Mouse (Mus musculus) mouse embryonic stem cell (cell line): ENCODE measurements at regions not wholly inside any gene's neighbourhood (a gene's known extent, or its start where the extent isn't known, plus 50 kb on each side); places are given as distances from the start of the nearest gene placed in this dataset.

Source experiments
- in situ Hi-C, 2 experiments: fragments of 300-500 bp; cut with MboI; formaldehyde crosslinking; loops; 1 replicate in 1 of 2; 3 replicates in 1 of 2; pipeline ENCODE4 v1.14.3; 2019 to 2020; ENCODE audit warnings: low sequenced_read_pairs in 2 of 2, low pct_unique_long_range_greater_than_20kb in 1 of 2, mixed read lengths in 1 of 2; ENCODE audit not compliant: unreplicated experiment in 1 of 2

GRCm38 (mm10) chr13:92911660-92912284, 67.2 kb downstream of the Mtx3 start:
- in situ Hi-C loops = no loop called here

- in situ Hi-C loops = no loop called here
Observed at GRCm38 (mm10) chr13:92912661-92913060, 68.1 kb downstream of the Mtx3 start.

- in situ Hi-C loops = no loop called here
Observed at GRCm38 (mm10) chr13:92914631-92915030, 70.1 kb downstream of the Mtx3 start.

GRCm38 (mm10) chr13:92915221-92915839, 70.8 kb downstream of the Mtx3 start:
- in situ Hi-C loops = no loop called here

- in situ Hi-C loops = no loop called here
Observed at GRCm38 (mm10) chr13:92915948-92916710, 71.6 kb downstream of the Mtx3 start.

- in situ Hi-C loops = no loop called here
Observed at GRCm38 (mm10) chr13:92919882-92920281, 75.3 kb downstream of the Mtx3 start.

- in situ Hi-C loops = no loop called here
Observed at GRCm38 (mm10) chr13:92921936-92922335, 77.4 kb downstream of the Mtx3 start.

GRCm38 (mm10) chr13:92923496-92923895, 78.9 kb downstream of the Mtx3 start:
- in situ Hi-C loops = no loop called here

- in situ Hi-C loops = no loop called here
Observed at GRCm38 (mm10) chr13:92924021-92924420, 79.5 kb downstream of the Mtx3 start.

- in situ Hi-C loops = no loop called here
Observed at GRCm38 (mm10) chr13:92925196-92925595, 80.6 kb downstream of the Mtx3 start.

GRCm38 (mm10) chr13:92928551-92928950, 84.0 kb downstream of the Mtx3 start:
- in situ Hi-C loops = no loop called here

- in situ Hi-C loops = no loop called here
Observed at GRCm38 (mm10) chr13:92931696-92932095, 87.1 kb downstream of the Mtx3 start.

GRCm38 (mm10) chr13:92939032-92939431, 94.5 kb downstream of the Mtx3 start:
- in situ Hi-C loops = no loop called here

GRCm38 (mm10) chr13:92940610-92941009, 96.0 kb downstream of the Mtx3 start:
- in situ Hi-C loops = no loop called here

GRCm38 (mm10) chr13:92948560-92948959, 104.0 kb downstream of the Mtx3 start:
- in situ Hi-C loops = no loop called here

GRCm38 (mm10) chr13:92960031-92960430, 115.5 kb downstream of the Mtx3 start:
- in situ Hi-C loops = no loop called here

- in situ Hi-C loops = no loop called here
Observed at GRCm38 (mm10) chr13:92962625-92963024, 118.1 kb downstream of the Mtx3 start.

GRCm38 (mm10) chr13:92963351-92963895, 118.9 kb downstream of the Mtx3 start:
- in situ Hi-C loops = no loop called here

- in situ Hi-C loops = no loop called here
Observed at GRCm38 (mm10) chr13:92964213-92964743, 119.7 kb downstream of the Mtx3 start.
